Mouse (Mus musculus) liver, embryonic 14.5 days (tissue): ENCODE results near the gene Wwp2. TPM values are rescaled to one million over a fixed set of nuclear protein-coding genes. Genes with fewer than 3 reads are reported as not detected.
A peak's percentile ranks its signal among the peaks of the same experiment; 100 is the strongest.

Experiments used
- ATAC-seq: fragments of 200-750 bp; cut with Nextera tagmentation; 2 replicates; pipeline ENCODE4 v1.8.0; 2017; ENCODE audit warnings: moderate number of reproducible peaks, mild to moderate bottlenecking, moderate library complexity; ENCODE audit not compliant: insufficient read depth
- DNase-seq, 3 experiments: peaks; one replicate each; pipeline ENCODE4 v3.0.0-alpha.2; 2012 to 2013; ENCODE audit warnings: low read depth in 3 of 3, low spot score in 3 of 3
- H3K27ac ChIP-seq: fragments of 300-500 bp; sonication (generic); 2 replicates; pipeline ENCODE4 v1.5.1; 2014; ENCODE audit warnings: moderate library complexity, mild to moderate bottlenecking, control low read depth, inconsistent platforms
- H3K27me3 ChIP-seq: fragments of 300-500 bp; sonication (generic); 2 replicates; pipeline ENCODE4 v1.6.1; 2014; ENCODE audit warnings: mild to moderate bottlenecking, low read length, moderate library complexity; ENCODE audit not compliant: control insufficient read depth, insufficient read depth
- H3K36me3 ChIP-seq: fragments of 300-500 bp; sonication (generic); replicated peaks from 2 replicates; pipeline ENCODE4 v1.6.1; 2014; ENCODE audit warnings: low read depth; ENCODE audit not compliant: control insufficient read depth, insufficient read depth
- H3K4me1 ChIP-seq, 2 experiments: fragments of 200-500 bp in 1 of 2; fragments of 300-500 bp in 1 of 2; sonication (generic) in 1 of 2; replicated peaks; 2 replicates each; pipeline ENCODE4 v1.6.1; 2012 to 2014; ENCODE audit warnings: antibody characterized with exemption in 1 of 2, inconsistent platforms in 1 of 2, low read length in 1 of 2; ENCODE audit not compliant: control insufficient read depth in 2 of 2, insufficient read depth in 2 of 2
- H3K4me2 ChIP-seq: fragments of 300-500 bp; sonication (generic); 2 replicates; pipeline ENCODE4 v1.6.1; 2014; ENCODE audit warnings: low read depth, mild to moderate bottlenecking, control low read depth, moderate library complexity
- H3K4me3 ChIP-seq, 2 experiments: fragments of 200-500 bp in 1 of 2; fragments of 300-500 bp in 1 of 2; sonication (generic) in 1 of 2; 2 replicates each; pipeline ENCODE4 v1.5.1; 2012 to 2014; ENCODE audit warnings: low read depth in 2 of 2, low read length in 2 of 2, mild to moderate bottlenecking in 2 of 2, control low read depth in 1 of 2, inconsistent platforms in 1 of 2, moderate library complexity in 1 of 2; ENCODE audit not compliant: insufficient read depth in 1 of 2
- H3K9ac ChIP-seq: fragments of 300-500 bp; sonication (generic); replicated peaks from 2 replicates; pipeline ENCODE4 v1.6.1; 2014; ENCODE audit warnings: mild to moderate bottlenecking, control low read depth, moderate library complexity
- H3K9me3 ChIP-seq: fragments of 300-500 bp; sonication (generic); 2 replicates; pipeline ENCODE4 v1.6.1; 2016; ENCODE audit warnings: low read length, mixed read lengths; ENCODE audit not compliant: control insufficient read depth
- CTCF ChIP-seq: IDR thresholded peaks from 2 replicates; pipeline ENCODE4 v1.5.1; 2016; ENCODE audit warnings: antibody characterized with exemption, low read depth, control low read depth
- EP300 ChIP-seq: IDR thresholded peaks from 2 replicates; pipeline ENCODE4 v1.6.1; 2016; ENCODE audit warnings: antibody characterized with exemption, low read depth
- WGBS: fragments of 180-500 bp; shearing (Covaris S2); extraction: QIAGEN DNeasy Blood & Tissue Kit; methylation state at CpG from one replicate; pipeline ENCODE4 v1.1.7; 2014; ENCODE audit not compliant: insufficient replicate concordance; 5-methylcytosine and 5-hydroxymethylcytosine counted together
- polyA plus RNA-seq, 2 experiments: library from polyadenylated mRNA; depleted of rRNA in 1 of 2; stranded (reverse) in 1 of 2; unstranded in 1 of 2; fragments of >200 nt; fragmentation: Nextera tagmentation in 1 of 2; extraction: Ambion mirVana in 1 of 2; gene quantifications; 2 replicates each; pipeline versions ENCODE4 v1.2.1 to v1.2.3; 2012 to 2014

The Wwp2 gene
- polyA plus RNA-seq, 2 experiments: 14.7 to 28.0 TPM

DNA sequence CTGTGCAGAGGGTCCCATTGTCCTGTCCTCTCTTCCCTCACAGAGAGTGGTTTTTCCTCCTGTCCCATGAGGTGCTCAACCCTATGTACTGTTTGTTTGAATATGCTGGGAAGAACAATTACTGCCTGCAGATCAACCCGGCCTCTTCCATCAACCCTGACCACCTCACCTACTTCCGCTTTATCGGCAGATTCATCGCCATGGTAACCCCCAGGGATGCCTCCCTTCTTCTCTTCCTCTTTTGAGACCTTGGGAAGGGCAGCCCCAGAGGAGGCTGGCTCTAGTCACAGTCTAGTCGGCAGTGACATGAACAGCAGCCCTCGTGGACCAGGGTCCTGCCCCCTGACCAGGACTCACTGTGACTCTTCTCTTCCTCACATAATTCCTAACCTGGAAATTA lies 116.1 kb downstream of the Wwp2 start:
- H3K4me2 ChIP-seq: no peak overlapping the region
- no peaks in the 10 kb centered on the region for H3K4me1 ChIP-seq
- H3K4me3 ChIP-seq: no peak overlapping the region
- H3K9me3 ChIP-seq: no peaks in the 10 kb centered on the region
- no peak overlapping the region for H3K27ac ChIP-seq
- DNase-seq (peak in 1 of 3 experiments; percentile 17), ATAC-seq (no peak)
- no peaks in the 10 kb centered on the region for H3K27me3 ChIP-seq
- no peaks in the 10 kb centered on the region for H3K36me3 ChIP-seq
- H3K9ac ChIP-seq: no peak overlapping the region
- TF ChIP-seq CTCF (no peak), EP300 (no peak)
- 23% methylated on average over 6 of the region's 6 CpGs for WGBS

DNA sequence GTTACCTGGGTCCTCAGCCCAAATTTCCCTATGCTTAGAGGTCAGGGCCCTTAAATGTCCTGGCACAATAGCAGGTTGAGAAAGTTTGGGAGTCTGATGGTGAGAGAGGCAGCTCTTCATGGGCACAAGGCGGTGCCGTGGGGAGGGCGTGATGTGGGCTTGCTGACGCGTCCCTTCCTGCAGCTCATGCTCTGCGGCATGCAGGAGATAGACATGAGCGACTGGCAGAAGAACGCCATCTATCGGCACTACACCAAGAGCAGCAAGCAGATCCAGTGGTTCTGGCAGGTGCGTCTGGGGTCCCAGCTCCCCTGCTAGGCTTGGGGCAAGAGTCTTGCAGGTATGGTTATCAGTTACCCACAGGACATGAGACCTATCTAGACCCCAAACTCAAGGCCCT lies 119.1 kb downstream of the Wwp2 start:
- no peaks in the 10 kb centered on the region for H3K27me3 ChIP-seq
- H3K4me2 ChIP-seq: no peak overlapping the region
- ATAC-seq (no peak), DNase-seq (no peak)
- no peaks in the 10 kb centered on the region for H3K36me3 ChIP-seq
- H3K27ac ChIP-seq: no peak overlapping the region
- WGBS: 85% methylated on average over 10 of the region's 10 CpGs
- H3K9ac ChIP-seq: no peak overlapping the region
- H3K4me3 ChIP-seq: no peak overlapping the region
- no peaks in the 10 kb centered on the region for H3K4me1 ChIP-seq
- TF ChIP-seq EP300: no peak
- peak; percentile 10; the same call in 1 of the 2 replicates for TF ChIP-seq CTCF
- no peaks in the 10 kb centered on the region for H3K9me3 ChIP-seq

DNA sequence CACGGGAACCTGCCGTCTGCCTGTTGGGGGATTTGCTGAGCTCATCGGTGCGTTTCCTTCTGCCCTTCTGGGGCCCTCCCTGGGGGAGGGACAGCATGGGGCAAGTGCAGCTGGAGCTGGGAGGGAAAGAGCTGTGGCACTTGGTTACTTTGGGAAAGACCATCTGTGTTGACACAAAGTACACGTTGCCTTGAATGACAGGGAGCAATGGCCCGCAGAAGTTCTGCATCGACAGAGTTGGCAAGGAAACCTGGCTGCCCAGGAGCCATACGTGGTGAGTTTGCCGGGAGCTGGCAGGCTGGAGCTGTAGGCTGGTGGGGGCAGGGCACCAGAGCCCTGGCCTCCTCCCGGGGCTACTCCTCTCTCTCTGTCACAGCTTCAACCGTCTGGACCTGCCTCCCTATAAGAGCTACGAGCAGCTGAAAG lies 120.4 kb downstream of the Wwp2 start:
- ATAC-seq (no peak), DNase-seq (no peak)
- H3K27me3 ChIP-seq: no peaks in the 10 kb centered on the region
- H3K36me3 ChIP-seq: no peaks in the 10 kb centered on the region
- peaks cover 0 to 4% of the 10 kb centered on the region in 2 experiments; a peak in 2 of 4 replicates for H3K4me1 ChIP-seq
- no peak for TF ChIP-seq CTCF
- no peak for TF ChIP-seq EP300
- H3K27ac ChIP-seq: no peak overlapping the region
- H3K4me3 ChIP-seq: no peak overlapping the region
- H3K9me3 ChIP-seq: no peaks in the 10 kb centered on the region
- 74% methylated on average over 12 of the region's 12 CpGs for WGBS
- no peak overlapping the region for H3K4me2 ChIP-seq
- H3K9ac ChIP-seq: no peak overlapping the region

DNA sequence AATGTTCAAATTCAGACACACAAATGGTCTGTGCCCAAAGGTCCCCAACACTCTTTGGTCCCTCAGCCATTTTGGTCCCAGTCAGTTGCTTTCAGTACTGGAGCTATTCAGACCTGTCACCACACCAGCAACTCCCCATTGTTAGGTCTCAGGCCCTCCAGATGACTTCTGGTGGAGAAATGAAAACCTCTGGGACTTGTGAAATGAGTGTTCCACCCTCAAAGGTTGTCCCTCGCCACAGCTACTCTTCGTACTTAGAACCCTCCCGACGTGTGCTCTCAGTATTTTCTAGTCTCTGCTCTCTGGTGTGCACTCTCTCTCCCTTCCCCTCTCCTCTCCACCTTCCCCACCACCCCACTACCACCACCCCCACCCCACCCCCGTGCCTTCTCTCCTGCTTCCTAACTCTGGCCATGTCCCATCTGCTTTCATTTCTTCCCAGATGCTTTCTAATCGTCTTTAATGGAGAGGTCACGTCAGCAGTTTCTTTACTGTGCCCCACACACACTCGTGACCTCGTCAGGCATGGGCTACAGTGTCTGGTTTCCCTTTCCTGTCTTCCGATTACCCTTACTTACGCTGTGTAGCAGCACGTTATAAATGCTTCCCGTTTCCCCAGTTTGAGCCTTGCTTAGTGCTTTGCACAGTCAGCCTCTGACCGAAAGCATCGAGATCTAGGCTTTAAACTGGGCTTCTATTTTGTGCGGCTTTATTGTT lies 124.8 kb downstream of the Wwp2 start:
- H3K27me3 ChIP-seq: no peaks in the 10 kb centered on the region
- no peaks in the 10 kb centered on the region for H3K9me3 ChIP-seq
- ATAC-seq (peak; percentile 47; the same call in 1 of the 2 replicates), DNase-seq (no peak)
- no peak overlapping the region for H3K27ac ChIP-seq
- H3K36me3 ChIP-seq: no peaks in the 10 kb centered on the region
- H3K9ac ChIP-seq: no peak overlapping the region
- TF ChIP-seq EP300 (no peak), CTCF (no peak)
- H3K4me2 ChIP-seq: peak overlapping the region; percentile 28; the same call in 1 of the 2 replicates
- 23% methylated on average over 16 of the region's 16 CpGs for WGBS
- H3K4me3 ChIP-seq: peak overlapping the region in 1 of 2 experiments; percentile 17; a peak in 1 of 4 replicates
- peaks cover 0 to 9% of the 10 kb centered on the region in 2 experiments; a peak in 2 of 4 replicates for H3K4me1 ChIP-seq

DNA sequence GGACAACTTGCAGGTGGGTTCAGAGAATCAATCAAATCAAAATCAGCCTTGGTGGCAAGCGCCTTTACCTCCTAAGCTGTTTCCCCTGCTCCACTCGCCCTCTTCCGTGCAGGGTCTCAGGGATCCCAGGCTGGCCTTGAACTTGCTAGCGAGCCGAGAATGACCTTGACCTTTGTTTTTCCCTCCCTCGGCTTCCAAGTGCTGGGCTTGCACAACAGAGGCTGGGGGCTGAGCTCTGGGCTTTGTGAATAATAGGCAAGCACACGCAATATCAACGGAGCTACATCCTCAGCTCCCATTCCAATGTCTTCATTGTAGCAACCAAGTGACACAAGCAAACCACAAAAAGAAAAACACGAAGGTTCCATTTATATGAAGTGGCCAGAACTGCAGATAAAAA lies 126.0 kb downstream of the Wwp2 start:
- no peak for DNase-seq

More for the DNA sequence above, 126.0 kb downstream of the Wwp2 start:
- no peak overlapping the region for H3K4me3 ChIP-seq
- WGBS: 65% methylated on average over 9 of the region's 9 CpGs
- no peak overlapping the region for H3K4me2 ChIP-seq
- H3K4me1 ChIP-seq: peaks cover 0 to 9% of the 10 kb centered on the region in 2 experiments; a peak in 2 of 4 replicates
- H3K36me3 ChIP-seq: no peaks in the 10 kb centered on the region
- H3K27me3 ChIP-seq: no peaks in the 10 kb centered on the region
- H3K9me3 ChIP-seq: no peaks in the 10 kb centered on the region
- no peak for ATAC-seq
- H3K9ac ChIP-seq: no peak overlapping the region
- no peak for TF ChIP-seq EP300
- TF ChIP-seq CTCF: no peak
- no peak overlapping the region for H3K27ac ChIP-seq
